Mouse (Mus musculus): ENCODE measurements around the gene Capn8. TPM values are rescaled to one million over a fixed set of nuclear protein-coding genes. Genes with fewer than 3 reads are reported as not detected.
A peak's percentile ranks its signal among the peaks of the same experiment; 100 is the strongest.

The Capn8 gene
- polyA plus RNA-seq, 1 experiment from 2014 or later = 0.08 TPM

DNA sequence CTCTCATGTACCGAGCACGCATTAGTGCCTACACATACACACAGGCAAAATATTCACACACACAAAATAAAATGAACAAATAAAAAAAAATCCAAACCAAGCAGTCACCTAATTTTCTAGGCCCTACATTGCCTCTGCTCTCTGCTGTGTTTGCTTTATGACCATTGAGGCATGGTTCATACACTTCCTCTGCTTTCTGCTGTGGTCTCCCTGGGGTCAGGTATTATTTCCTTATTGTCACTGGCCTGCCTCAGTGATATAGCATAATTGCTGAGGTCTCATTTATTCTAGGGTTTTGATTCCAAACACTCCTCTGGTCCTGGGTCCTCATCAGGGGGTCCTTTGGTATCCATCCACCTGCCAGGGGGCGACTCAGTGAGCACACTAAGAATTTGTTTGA, 39.2 kb upstream of the Capn8 start:
- no peak overlapping the region for H3K9ac ChIP-seq
- H3K9me3 ChIP-seq = no peaks in the 10 kb centered on the region
- no peaks in the 10 kb centered on the region for H3K36me3 ChIP-seq
- H3K27me3 ChIP-seq = peaks cover 19% of the 10 kb centered on the region
- no peak for ATAC-seq (ENCODE audit: insufficient number of reproducible peaks, insufficient read depth, low FRiP score, low TSS enrichment)
- no peak overlapping the region for H3K27ac ChIP-seq
- WGBS = 86% methylated on average over 3 of the region's 3 CpGs
- H3K4me2 ChIP-seq (replicated peaks) = no peak overlapping the region
- H3K4me3 ChIP-seq = no peak overlapping the region
- H3K4me1 ChIP-seq = peaks cover 20% of the 10 kb centered on the region

GRCm38 (mm10) chr1:182527261-182527766, 37.5 kb upstream of the Capn8 start:
- no peak overlapping the region for H3K4me2 ChIP-seq (replicated peaks)
- ATAC-seq (ENCODE audit: insufficient number of reproducible peaks, insufficient read depth, low FRiP score, low TSS enrichment) = no peak
- H3K9me3 ChIP-seq = no peaks in the 10 kb centered on the region
- no peak overlapping the region for H3K9ac ChIP-seq
- WGBS = 35% methylated on average over 13 of the region's 13 CpGs
- H3K27me3 ChIP-seq = peaks cover 19% of the 10 kb centered on the region
- no peak overlapping the region for H3K4me3 ChIP-seq
- peaks cover 8% of the 10 kb centered on the region; the same call in 1 of the 2 replicates for H3K4me1 ChIP-seq
- no peaks in the 10 kb centered on the region for H3K36me3 ChIP-seq
- no peak overlapping the region for H3K27ac ChIP-seq

DNA sequence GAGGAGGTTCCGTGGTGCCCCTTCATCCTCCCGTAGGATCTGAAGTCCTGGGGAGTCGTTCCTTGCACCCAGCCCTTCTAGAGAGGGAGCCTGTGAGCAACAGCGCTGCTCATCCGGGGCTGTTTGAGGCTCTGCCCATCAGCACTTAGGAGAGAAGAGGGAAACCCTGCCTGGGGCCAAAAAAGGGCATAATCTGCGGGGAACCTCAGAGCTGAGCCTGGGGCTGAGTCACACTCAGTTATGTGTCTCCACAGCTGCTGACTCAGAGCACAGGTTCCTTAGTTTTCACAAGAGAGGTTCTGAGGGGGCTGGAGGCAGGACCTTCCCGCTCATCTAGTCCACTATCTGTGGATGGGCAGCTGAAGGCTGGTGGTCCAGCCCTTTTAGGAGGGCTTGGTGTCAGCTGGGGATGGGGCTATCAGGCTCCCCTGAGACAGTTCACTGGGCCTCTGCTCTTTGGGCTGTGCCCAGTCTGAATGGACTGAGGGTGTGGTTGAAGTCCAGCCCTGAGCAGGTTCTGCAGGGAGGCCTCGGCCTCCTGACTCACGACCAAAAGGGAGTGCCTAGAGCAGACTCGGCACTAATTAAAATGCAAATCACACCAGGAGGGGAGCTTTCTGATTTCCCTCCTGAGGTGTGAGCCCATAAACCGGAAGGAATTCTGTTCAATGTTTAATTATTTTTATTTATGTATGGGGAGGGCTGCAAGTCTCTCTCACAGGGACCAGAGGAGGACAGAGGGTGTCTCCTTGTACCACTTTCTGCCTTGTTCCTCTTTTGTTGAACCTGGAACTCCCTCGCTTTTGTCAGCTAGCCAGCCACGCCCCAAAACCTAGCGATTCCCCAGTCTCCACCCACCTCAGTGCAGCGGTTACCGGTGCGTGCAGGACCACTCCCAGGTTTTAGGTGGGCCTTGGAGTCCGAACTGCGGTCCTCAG, 36.6 kb upstream of the Capn8 start:
- Histone ChIP-seq H3K36me3 (no peaks in the 10 kb centered on the region), H3K27me3 (peaks cover 19% of the 10 kb centered on the region), H3K4me3 (no peak overlapping the region), H3K9me3 (no peaks in the 10 kb centered on the region), H3K4me1 (peaks cover 8% of the 10 kb centered on the region; the same call in 1 of the 2 replicates), H3K9ac (no peak overlapping the region), H3K4me2 (replicated peaks) (no peak overlapping the region), H3K27ac (no peak overlapping the region)
- 8% methylated on average over 19 of the region's 19 CpGs for WGBS
- ATAC-seq (ENCODE audit: insufficient number of reproducible peaks, insufficient read depth, low FRiP score, low TSS enrichment) = peak; percentile 35; the same call in 1 of the 2 replicates

- Histone ChIP-seq H3K4me2 (replicated peaks) (no peak overlapping the region), H3K36me3 (no peaks in the 10 kb centered on the region), H3K4me1 (no peaks in the 10 kb centered on the region), H3K27me3 (0 out of 2 replicates have a peak, but pooled peaks cover 6% of the 10 kb centered on the region), H3K27ac (no peak overlapping the region), H3K4me3 (no peak overlapping the region), H3K9ac (no peak overlapping the region), H3K9me3 (no peaks in the 10 kb centered on the region)
- no peak for ATAC-seq (ENCODE audit: insufficient number of reproducible peaks, insufficient read depth, low FRiP score, low TSS enrichment)
- 76% methylated on average over 3 of the region's 3 CpGs for WGBS
These were observed 31.2 kb upstream of the Capn8 start for GRCm38 (mm10) chr1:182533583-182533982.

- H3K9ac ChIP-seq = no peak overlapping the region
- H3K27ac ChIP-seq = no peak overlapping the region
- no peaks in the 10 kb centered on the region for H3K4me1 ChIP-seq
- no peaks in the 10 kb centered on the region for H3K27me3 ChIP-seq
- H3K4me2 ChIP-seq (replicated peaks) = no peak overlapping the region
- no peak for ATAC-seq (ENCODE audit: insufficient number of reproducible peaks, insufficient read depth, low FRiP score, low TSS enrichment)
- 80% methylated on average over 3 of the region's 3 CpGs for WGBS
- no peaks in the 10 kb centered on the region for H3K9me3 ChIP-seq
- no peaks in the 10 kb centered on the region for H3K36me3 ChIP-seq
- H3K4me3 ChIP-seq = no peak overlapping the region
These were observed 29.7 kb upstream of the Capn8 start for GRCm38 (mm10) chr1:182535080-182535481.

- 21% methylated on average over 9 of the region's 9 CpGs for WGBS
- 0 out of 2 replicates have a peak overlapping the region, but pooled peaks have one; percentile 12 for H3K27ac ChIP-seq
- peak; percentile 71 for ATAC-seq (ENCODE audit: insufficient number of reproducible peaks, insufficient read depth, low FRiP score, low TSS enrichment)
- H3K9ac ChIP-seq = peak overlapping the region; percentile 53
- H3K4me3 ChIP-seq = peak overlapping the region; percentile 38
- H3K36me3 ChIP-seq = no peaks in the 10 kb centered on the region
- H3K4me1 ChIP-seq = no peaks in the 10 kb centered on the region
- no peaks in the 10 kb centered on the region for H3K27me3 ChIP-seq
- no peaks in the 10 kb centered on the region for H3K9me3 ChIP-seq
- peak overlapping the region; percentile 59 for H3K4me2 ChIP-seq (replicated peaks)
These were observed 25.5 kb upstream of the Capn8 start for GRCm38 (mm10) chr1:182539023-182539940.

- no peaks in the 10 kb centered on the region for H3K4me1 ChIP-seq
- no peak for ATAC-seq (ENCODE audit: insufficient number of reproducible peaks, insufficient read depth, low FRiP score, low TSS enrichment)
- H3K9ac ChIP-seq = no peak overlapping the region
- no peak overlapping the region for H3K4me3 ChIP-seq
- 56% methylated on average over 5 of the region's 5 CpGs for WGBS
- no peaks in the 10 kb centered on the region for H3K36me3 ChIP-seq
- no peaks in the 10 kb centered on the region for H3K27me3 ChIP-seq
- H3K4me2 ChIP-seq (replicated peaks) = no peak overlapping the region
- H3K27ac ChIP-seq = peak overlapping the region; percentile 14; the same call in 1 of the 2 replicates
- no peaks in the 10 kb centered on the region for H3K9me3 ChIP-seq
These were observed 22.7 kb upstream of the Capn8 start for GRCm38 (mm10) chr1:182542110-182542509.

GRCm38 (mm10) chr1:182543136-182543535, 21.7 kb upstream of the Capn8 start:
- H3K4me2 ChIP-seq (replicated peaks) = no peak overlapping the region
- H3K4me1 ChIP-seq = no peaks in the 10 kb centered on the region
- WGBS = 81% methylated on average over 8 of the region's 8 CpGs
- no peaks in the 10 kb centered on the region for H3K27me3 ChIP-seq
- H3K27ac ChIP-seq = no peak overlapping the region
- H3K9me3 ChIP-seq = no peaks in the 10 kb centered on the region
- no peak overlapping the region for H3K4me3 ChIP-seq
- H3K36me3 ChIP-seq = no peaks in the 10 kb centered on the region
- H3K9ac ChIP-seq = no peak overlapping the region
- ATAC-seq (ENCODE audit: insufficient number of reproducible peaks, insufficient read depth, low FRiP score, low TSS enrichment) = no peak

GRCm38 (mm10) chr1:182543906-182544305, 20.9 kb upstream of the Capn8 start:
- H3K9ac ChIP-seq = no peak overlapping the region
- H3K4me1 ChIP-seq = no peaks in the 10 kb centered on the region; the same call in 1 of the 2 replicates
- H3K27me3 ChIP-seq = no peaks in the 10 kb centered on the region
- ATAC-seq (ENCODE audit: insufficient number of reproducible peaks, insufficient read depth, low FRiP score, low TSS enrichment) = no peak
- H3K9me3 ChIP-seq = no peaks in the 10 kb centered on the region
- H3K4me3 ChIP-seq = no peak overlapping the region
- no peak overlapping the region for H3K27ac ChIP-seq
- no peaks in the 10 kb centered on the region for H3K36me3 ChIP-seq
- 81% methylated on average over 1 of the region's 1 CpGs for WGBS
- H3K4me2 ChIP-seq (replicated peaks) = no peak overlapping the region

GRCm38 (mm10) chr1:182550761-182551160, 14.0 kb upstream of the Capn8 start:
- H3K36me3 ChIP-seq = no peaks in the 10 kb centered on the region
- H3K9me3 ChIP-seq = no peaks in the 10 kb centered on the region
- H3K4me2 ChIP-seq (replicated peaks) = no peak overlapping the region
- H3K9ac ChIP-seq = no peak overlapping the region
- H3K4me3 ChIP-seq = no peak overlapping the region
- no peaks in the 10 kb centered on the region for H3K27me3 ChIP-seq
- no peaks in the 10 kb centered on the region; the same call in 1 of the 2 replicates for H3K4me1 ChIP-seq
- no peak for ATAC-seq (ENCODE audit: insufficient number of reproducible peaks, insufficient read depth, low FRiP score, low TSS enrichment)
- no peak overlapping the region for H3K27ac ChIP-seq
- WGBS = 75% methylated on average over 8 of the region's 8 CpGs

DNA sequence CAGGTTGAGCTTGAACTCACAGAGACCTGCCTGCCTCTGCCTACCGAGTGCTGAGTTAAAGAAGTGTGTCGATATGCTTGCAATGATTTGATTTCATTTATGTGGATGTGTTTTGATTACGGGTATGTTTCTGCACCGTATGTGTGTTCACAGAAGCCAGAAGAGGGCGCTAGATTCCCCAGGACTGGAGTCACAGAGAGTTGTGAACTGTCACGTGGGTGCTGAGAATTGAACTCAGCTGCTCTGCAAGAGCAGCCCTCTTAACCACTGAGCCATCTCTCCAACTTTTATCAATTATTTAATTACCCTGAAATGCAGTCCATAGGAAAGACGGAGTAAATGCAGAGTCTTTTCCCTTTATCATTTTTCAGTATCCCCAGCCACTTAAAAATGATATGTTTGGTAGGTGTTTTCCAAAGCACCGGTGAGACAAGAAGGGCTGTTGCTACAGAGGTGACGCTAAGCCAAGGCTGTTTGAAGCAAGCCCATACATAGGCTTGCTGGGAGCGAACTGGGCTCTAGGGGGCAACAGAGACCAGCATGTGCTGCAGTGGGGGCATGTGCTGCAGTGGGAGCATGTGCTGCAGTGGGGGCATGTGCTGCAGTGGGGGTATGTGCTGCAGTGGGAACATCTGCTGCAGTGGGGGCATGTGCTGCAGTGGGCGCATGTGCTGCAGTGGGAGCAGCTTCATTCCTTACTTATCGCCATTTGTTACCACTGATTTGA, 11.0 kb upstream of the Capn8 start:
- Histone ChIP-seq H3K4me1 (no peaks in the 10 kb centered on the region), H3K27me3 (no peaks in the 10 kb centered on the region), H3K36me3 (no peaks in the 10 kb centered on the region), H3K9me3 (no peaks in the 10 kb centered on the region), H3K9ac (no peak overlapping the region), H3K4me3 (no peak overlapping the region), H3K4me2 (replicated peaks) (no peak overlapping the region), H3K27ac (no peak overlapping the region)
- no peak for ATAC-seq (ENCODE audit: insufficient number of reproducible peaks, insufficient read depth, low FRiP score, low TSS enrichment)
- WGBS = 56% methylated on average over 12 of the region's 12 CpGs
